Mouse (Mus musculus) thymus, adult 2 months (tissue): Measurements from ENCODE around the gene Arl5c.

ENCODE experiments used
- CTCF ChIP-seq: fragments of 200-500 bp; IDR thresholded peaks from 2 replicates; pipeline ENCODE4 v1.5.1; 2012; ENCODE audit warnings: mild to moderate bottlenecking, control low read depth, low read length, moderate library complexity, borderline replicate concordance; ENCODE audit not compliant: control insufficient read depth, poor library complexity, insufficient read depth; ENCODE audit errors: extremely low read depth
- POLR2A ChIP-seq: fragments of 200-500 bp; IDR thresholded peaks from 2 replicates; pipeline ENCODE4 v1.6.1; 2012; ENCODE audit warnings: mild to moderate bottlenecking, low read length, control low read depth, moderate library complexity; ENCODE audit not compliant: control insufficient read depth, poor library complexity, insufficient read depth; ENCODE audit errors: extremely low read depth

DNA sequence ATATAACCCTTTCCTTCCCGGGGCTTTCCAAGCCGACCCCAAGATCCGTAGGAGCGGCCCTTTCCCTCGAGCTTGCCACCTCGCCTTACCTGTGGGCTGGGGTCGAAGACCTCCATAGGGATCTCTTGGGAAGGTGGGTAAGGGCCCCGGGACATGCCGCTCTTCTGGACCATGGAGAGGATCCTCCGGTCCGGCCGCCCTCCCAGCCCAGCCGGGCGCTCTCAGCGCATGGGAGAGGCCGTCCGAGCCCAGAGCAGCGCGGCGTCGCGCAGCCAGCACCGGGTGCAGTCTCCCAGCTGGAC lies 26.2 kb upstream of the Arl5c start:
- TF ChIP-seq CTCF (no peak), POLR2A (no peak)
